Mouse (Mus musculus) myocyte (in vitro differentiated cells): ENCODE data around the gene Aarsd1.

Source experiments
- MAX ChIP-seq: IDR thresholded peaks from one replicate; pipeline ENCODE4 v1.6.1; 2011; ENCODE audit warnings: low read depth, mild to moderate bottlenecking, control low read depth
- MYOG ChIP-seq, 3 experiments: IDR thresholded peaks; one replicate each; pipeline ENCODE4 v1.6.1; 2011; ENCODE audit warnings: control low read depth in 2 of 3, low read depth in 2 of 3, mild to moderate bottlenecking in 2 of 3; ENCODE audit not compliant: insufficient read length in 2 of 3, control insufficient read depth in 1 of 3, insufficient read depth in 1 of 3
- POLR2A ChIP-seq: IDR thresholded peaks from one replicate; pipeline ENCODE4 v1.6.1; 2011; ENCODE audit warnings: low read depth, mild to moderate bottlenecking, control low read depth, moderate library complexity; ENCODE audit not compliant: insufficient read length
- REST ChIP-seq: IDR thresholded peaks from one replicate; pipeline ENCODE4 v1.6.1; 2011; ENCODE audit warnings: mild to moderate bottlenecking, control low read depth, moderate library complexity; ENCODE audit not compliant: insufficient read depth, insufficient read length
- USF1 ChIP-seq: IDR thresholded peaks from one replicate; pipeline ENCODE4 v1.6.1; 2011; ENCODE audit warnings: low read depth, mild to moderate bottlenecking, control low read depth, moderate library complexity

DNA sequence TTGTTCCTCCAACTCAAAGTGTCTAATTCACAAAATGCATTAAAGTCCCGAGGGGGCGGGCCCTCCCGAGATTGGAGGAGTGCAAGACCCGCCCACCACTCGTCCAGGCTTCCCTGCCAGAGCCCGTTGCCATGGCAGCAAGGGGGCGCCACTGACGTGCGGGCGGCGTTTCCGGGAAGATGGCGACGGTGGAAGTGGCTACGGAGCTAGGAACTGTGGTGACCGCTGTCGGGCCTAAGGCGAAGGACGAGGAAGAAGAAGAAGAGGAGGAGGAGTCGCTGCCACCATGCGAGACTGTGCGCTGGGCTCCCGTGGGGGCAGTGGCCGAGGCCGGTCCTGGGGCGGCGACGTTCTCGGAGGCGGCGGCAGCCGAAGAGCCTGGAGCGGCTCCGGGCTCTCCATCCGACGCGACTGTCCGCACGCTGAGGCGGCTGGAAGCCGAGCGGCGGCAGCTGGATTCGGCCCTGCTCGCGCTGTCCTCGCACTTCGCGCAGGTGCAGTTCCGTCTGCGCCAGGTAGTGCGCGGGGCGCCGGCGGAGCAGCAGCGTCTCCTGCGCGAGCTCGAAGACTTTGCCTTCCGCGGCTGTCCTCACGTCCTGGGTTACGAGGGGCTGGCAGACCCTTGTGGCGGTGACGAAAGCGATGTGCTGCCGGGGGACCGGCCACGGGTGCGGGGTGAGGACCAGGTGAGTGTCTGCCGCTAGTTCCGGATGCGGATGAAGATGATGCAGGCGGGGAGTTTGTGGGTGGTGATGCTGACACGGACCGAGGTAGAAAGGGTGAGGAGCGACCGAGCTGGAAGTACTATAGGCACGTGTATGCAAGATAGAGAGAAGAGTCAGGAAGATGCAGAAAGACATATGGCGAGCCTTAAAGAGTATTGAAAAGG, 7.8 kb upstream of the Aarsd1 start, which contains the start of the genes Rundc1 and Ptges3l:
- TF ChIP-seq REST (no peak), POLR2A (peak; percentile 79), MYOG (IDR thresholded peaks at IDR 0.05; ENCODE audit: control insufficient read depth in 1 of 3, insufficient read depth in 1 of 3, insufficient read length in 2 of 3, low read depth in 2 of 3) (no peak), USF1 (no peak), MAX (no peak)
